26 mouse cellular contexts compared by ENCODE assay signal in the genomic region with DNA sequence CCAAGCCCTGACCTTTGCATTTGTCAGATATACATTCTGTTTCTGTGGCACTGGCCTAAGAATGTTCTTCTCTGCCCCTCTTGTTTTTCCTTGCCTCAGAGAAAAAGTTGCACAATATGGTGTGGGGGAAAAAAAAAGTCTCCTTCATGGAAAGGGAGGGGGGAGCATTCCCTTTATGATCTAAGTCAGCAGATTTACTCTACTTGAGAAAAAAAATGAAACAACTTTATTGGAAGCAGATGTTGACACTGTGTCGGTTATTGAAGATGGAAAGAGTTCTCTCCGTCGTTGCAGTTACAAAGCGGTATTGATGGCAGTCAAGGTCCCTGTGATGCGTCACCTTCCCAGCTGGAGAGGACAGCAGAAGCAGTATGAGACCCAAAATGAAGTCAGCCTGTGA. TPM values are rescaled to one million over a fixed set of nuclear protein-coding genes. Genes with fewer than 3 reads are reported as not detected.
DNase-seq lines count a peak whose midpoint lies in the region; ATAC-seq and TF ChIP-seq lines count a peak whose summit lies in the region.
"Had no signal": no experiment of that assay in that cellular context is flagged by ENCODE, and none has a peak within 500 bp of the region (broad histone marks: within the 10 kb centered on the region; RNA-seq: fewer than 3 reads in every experiment).

No protein-coding gene starts in this region.

- H3K27me3 ChIP-seq in lung, embryonic 14.5 days (ENCODE audit: insufficient read depth, low read length) = no peaks in the 10 kb centered on the region
- H3K27me3 ChIP-seq in embryonic facial prominence, embryonic 11.5 days (ENCODE audit: control insufficient read depth, insufficient read depth, low read length) = no peaks in the 10 kb centered on the region
- H3K27me3 ChIP-seq in limb, embryonic 10.5 days (ENCODE audit: low read depth, poor library complexity, severe bottlenecking) = no peaks in the 10 kb centered on the region
- H3K27me3 ChIP-seq in heart, embryonic 12.5 days (replicated peaks) = no peaks in the 10 kb centered on the region
- H3K27me3 ChIP-seq in forebrain, embryonic 16.5 days (replicated peaks; ENCODE audit: control insufficient read depth, insufficient read depth, low read length) = no peaks in the 10 kb centered on the region
- H3K27me3 ChIP-seq: CH12.LX; heart, embryonic 15.5 days; kidney, embryonic 15.5 days; liver, embryonic 15.5 days; neural tube, embryonic 15.5 days had no signal

- 46% methylated on average over 5 of the region's 5 CpGs for WGBS in lung, embryonic 14.5 days
- 29% methylated on average over 5 of the region's 5 CpGs for WGBS in embryonic facial prominence, embryonic 11.5 days
- WGBS in limb, embryonic 10.5 days = 22% methylated on average over 5 of the region's 5 CpGs
- 57% methylated on average over 5 of the region's 5 CpGs for WGBS in heart, embryonic 12.5 days
- 90% methylated on average over 5 of the region's 5 CpGs for WGBS in forebrain, embryonic 16.5 days

- H3K9ac ChIP-seq in lung, embryonic 14.5 days = no peak overlapping the region
- no peak overlapping the region for H3K9ac ChIP-seq in embryonic facial prominence, embryonic 11.5 days (replicated peaks; ENCODE audit: low read length)
- H3K9ac ChIP-seq in heart, embryonic 12.5 days = no peak overlapping the region
- H3K9ac ChIP-seq in forebrain, embryonic 16.5 days (replicated peaks; ENCODE audit: low read depth, low read length) = no peak overlapping the region
- H3K9ac ChIP-seq: heart, embryonic 15.5 days; kidney, embryonic 15.5 days; liver, embryonic 15.5 days; neural tube, embryonic 15.5 days had no signal

- TF ChIP-seq CTCF in lung, embryonic 14.5 days (IDR thresholded peaks at IDR 0.05; ENCODE audit: low read depth) = no peak

- no peaks in the 10 kb centered on the region for H3K9me3 ChIP-seq in lung, embryonic 14.5 days (ENCODE audit: low read depth, low read length)
- no peaks in the 10 kb centered on the region for H3K9me3 ChIP-seq in embryonic facial prominence, embryonic 11.5 days (replicated peaks; ENCODE audit: control insufficient read depth, low read length)
- no peaks in the 10 kb centered on the region for H3K9me3 ChIP-seq in limb, embryonic 10.5 days (replicated peaks)
- H3K9me3 ChIP-seq in heart, embryonic 12.5 days (replicated peaks) = no peaks in the 10 kb centered on the region
- no peaks in the 10 kb centered on the region for H3K9me3 ChIP-seq in forebrain, embryonic 16.5 days (ENCODE audit: control insufficient read depth, low read length)
- H3K9me3 ChIP-seq: heart, embryonic 15.5 days; kidney, embryonic 15.5 days; liver, embryonic 15.5 days; midbrain, embryonic 10.5 days; neural tube, embryonic 15.5 days had no signal

- H3K4me3 ChIP-seq in lung, embryonic 14.5 days (ENCODE audit: low read depth, low read length) = no peak overlapping the region
- no peak overlapping the region for H3K4me3 ChIP-seq in embryonic facial prominence, embryonic 11.5 days (ENCODE audit: low read depth, low read length)
- no peak overlapping the region for H3K4me3 ChIP-seq in limb, embryonic 10.5 days
- no peak overlapping the region for H3K4me3 ChIP-seq in heart, embryonic 12.5 days
- no peak overlapping the region for H3K4me3 ChIP-seq in forebrain, embryonic 16.5 days (replicated peaks; ENCODE audit: low read length)
- H3K4me3 ChIP-seq: gastrocnemius, adult 2 months; heart, embryonic 15.5 days; kidney, embryonic 15.5 days; liver, embryonic 15.5 days; midbrain, embryonic 10.5 days; neural tube, embryonic 15.5 days had no signal

- no peak overlapping the region for H3K27ac ChIP-seq in lung, embryonic 14.5 days (ENCODE audit: low read depth)
- H3K27ac ChIP-seq in embryonic facial prominence, embryonic 11.5 days (replicated peaks; ENCODE audit: low read depth, low read length) = no peak overlapping the region
- H3K27ac ChIP-seq in limb, embryonic 10.5 days = no peak overlapping the region
- no peak overlapping the region for H3K27ac ChIP-seq in heart, embryonic 12.5 days (ENCODE audit: poor library complexity, severe bottlenecking)
- H3K27ac ChIP-seq in forebrain, embryonic 16.5 days (ENCODE audit: low read length) = no peak overlapping the region
- H3K27ac ChIP-seq: gastrocnemius, adult 2 months; heart, embryonic 15.5 days; hindbrain, postnatal 0 days; kidney, embryonic 15.5 days; liver, embryonic 15.5 days; macrophage; midbrain, embryonic 10.5 days; neural tube, embryonic 15.5 days had no signal

- peak; percentile 43 for DNase-seq in lung, embryonic 14.5 days
- no peak for DNase-seq in lung, postnatal 36 days
- DNase-seq in NIH3T3 (ENCODE audit: low read depth) = peak; percentile 65
- DNase-seq in embryonic facial prominence, embryonic 11.5 days (ENCODE audit: low spot score) = peak; percentile 70
- DNase-seq in limb, embryonic 10.5 days (ENCODE audit: low spot score) = peak; percentile 31
- no peak for DNase-seq in retina, postnatal 1 day
- DNase-seq: adrenal gland, postnatal 10 days; cerebellum, adult 2 months; gastrocnemius, adult 2 months; heart, postnatal 4 days; kidney, postnatal 36 days; liver; thymus, adult 18-20 months; thymus, postnatal 36 days had no signal

- H3K36me3 ChIP-seq in lung, embryonic 14.5 days (ENCODE audit: insufficient read depth) = no peaks in the 10 kb centered on the region
- no peaks in the 10 kb centered on the region for H3K36me3 ChIP-seq in embryonic facial prominence, embryonic 11.5 days (replicated peaks; ENCODE audit: control insufficient read depth, insufficient read depth, low read depth, low read length)
- no peaks in the 10 kb centered on the region for H3K36me3 ChIP-seq in limb, embryonic 10.5 days
- H3K36me3 ChIP-seq in heart, embryonic 12.5 days = no peaks in the 10 kb centered on the region
- no peaks in the 10 kb centered on the region for H3K36me3 ChIP-seq in forebrain, embryonic 16.5 days (ENCODE audit: control insufficient read depth, insufficient read depth)
- H3K36me3 ChIP-seq: G1E; heart, embryonic 15.5 days; kidney, embryonic 15.5 days; liver, embryonic 15.5 days; midbrain, embryonic 10.5 days; neural tube, embryonic 15.5 days had no signal

- H3K4me1 ChIP-seq in lung, embryonic 14.5 days (ENCODE audit: insufficient read depth) = no peaks in the 10 kb centered on the region
- no peaks in the 10 kb centered on the region for H3K4me1 ChIP-seq in embryonic facial prominence, embryonic 11.5 days (ENCODE audit: control insufficient read depth, insufficient read depth, low read length)
- peaks cover 5% of the 10 kb centered on the region; the same call in 1 of the 2 replicates for H3K4me1 ChIP-seq in limb, embryonic 10.5 days
- no peaks in the 10 kb centered on the region for H3K4me1 ChIP-seq in heart, embryonic 12.5 days (replicated peaks)
- no peaks in the 10 kb centered on the region for H3K4me1 ChIP-seq in forebrain, embryonic 16.5 days (replicated peaks; ENCODE audit: control insufficient read depth, insufficient read depth, low read length)
- H3K4me1 ChIP-seq: heart, embryonic 15.5 days; kidney, embryonic 15.5 days; liver, embryonic 15.5 days; midbrain, embryonic 10.5 days; neural tube, embryonic 15.5 days had no signal

- H3K4me2 ChIP-seq in lung, embryonic 14.5 days = no peak overlapping the region
- H3K4me2 ChIP-seq in embryonic facial prominence, embryonic 11.5 days (ENCODE audit: low read depth, low read length) = no peak overlapping the region
- H3K4me2 ChIP-seq in heart, embryonic 12.5 days = no peak overlapping the region
- no peak overlapping the region for H3K4me2 ChIP-seq in forebrain, embryonic 16.5 days (ENCODE audit: low read length)
- H3K4me2 ChIP-seq: heart, embryonic 15.5 days; kidney, embryonic 15.5 days; liver, embryonic 15.5 days; neural tube, embryonic 15.5 days had no signal

- ATAC-seq in lung, embryonic 14.5 days (ENCODE audit: insufficient read depth) = no peak
- peak; percentile 56; the same call in 1 of the 2 replicates for ATAC-seq in embryonic facial prominence, embryonic 11.5 days (replicated peaks; ENCODE audit: insufficient number of reproducible peaks, low FRiP score, low TSS enrichment, low read depth)
- no peak for ATAC-seq in heart, embryonic 12.5 days (ENCODE audit: insufficient number of reproducible peaks, low FRiP score)
- ATAC-seq in forebrain, embryonic 16.5 days = no peak
- ATAC-seq: hindbrain, postnatal 0 days; intestine, postnatal 0 days had no signal

RNA-seq across cellular contexts. Expression of a gene that starts 49.4 kb away (rescaled TPM):
- 1.8 and 1.9 TPM in 2 replicates for polyA plus RNA-seq in lung, embryonic 14.5 days (2014; fragmentation: Nextera tagmentation; extraction: Ambion mirVana)
- 4.6 and 5.5 TPM in 2 replicates for polyA plus RNA-seq in embryonic facial prominence, embryonic 11.5 days (2014; fragmentation: Nextera tagmentation; extraction: Ambion mirVana)
- 1.9 and 3.0 TPM in 2 replicates for polyA plus RNA-seq in limb, embryonic 10.5 days (2016; fragmentation: Nextera tagmentation; extraction: Ambion mirVana)
- 2.6 and 3.0 TPM in 2 replicates for polyA plus RNA-seq in heart, embryonic 12.5 days (2016; fragmentation: Nextera tagmentation; extraction: Ambion mirVana)
- 0.38 and 0.52 TPM in 2 replicates for polyA plus RNA-seq in forebrain, embryonic 16.5 days (2015; fragmentation: Nextera tagmentation; extraction: Ambion mirVana)
- polyA plus RNA-seq: G1E, macrophage had no signal

Comparison
In these comparisons a context has a peak if more than half of its experiments do, and no peak if none do; other contexts are left out.
1. DNase-seq: peak in lung, embryonic 14.5 days (single experiment), NIH3T3 (single experiment), embryonic facial prominence, embryonic 11.5 days (single experiment) and limb, embryonic 10.5 days (single experiment); none in lung, postnatal 36 days (single experiment) and retina, postnatal 1 day (single experiment).